Mouse (Mus musculus): Measurements from ENCODE around the gene U2af1.

U2af1 gene

DNA sequence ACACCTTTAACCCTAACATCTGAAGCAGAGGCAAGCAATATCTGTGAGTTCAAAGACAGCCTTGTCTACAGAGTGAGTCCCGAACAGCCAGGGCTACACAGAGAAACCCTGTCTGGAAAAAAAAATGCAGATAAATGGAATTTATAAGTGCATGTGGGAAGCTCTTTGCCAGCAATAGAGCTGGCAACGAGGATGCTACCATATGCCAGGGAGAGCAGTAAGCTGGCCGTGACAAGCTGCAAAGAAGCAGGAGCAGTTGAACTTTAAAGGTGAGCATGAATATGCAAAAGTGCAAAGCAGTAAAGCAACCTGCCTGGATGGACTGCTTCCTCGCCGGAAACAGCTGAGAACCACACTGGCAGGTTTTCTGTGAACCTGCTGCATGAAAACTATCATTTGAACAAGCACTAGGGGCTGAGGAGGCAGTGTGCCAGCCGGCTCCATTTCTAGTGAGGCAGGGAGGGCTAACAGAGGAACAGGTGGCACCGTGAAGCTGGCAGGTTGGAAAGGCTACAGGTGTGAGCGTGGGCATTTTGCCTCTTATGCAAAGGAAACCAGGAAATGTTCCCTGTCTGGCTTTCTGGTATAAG is 2.1 kb upstream of the U2af1 start:
- DNase-seq = peak; percentile 75

DNA sequence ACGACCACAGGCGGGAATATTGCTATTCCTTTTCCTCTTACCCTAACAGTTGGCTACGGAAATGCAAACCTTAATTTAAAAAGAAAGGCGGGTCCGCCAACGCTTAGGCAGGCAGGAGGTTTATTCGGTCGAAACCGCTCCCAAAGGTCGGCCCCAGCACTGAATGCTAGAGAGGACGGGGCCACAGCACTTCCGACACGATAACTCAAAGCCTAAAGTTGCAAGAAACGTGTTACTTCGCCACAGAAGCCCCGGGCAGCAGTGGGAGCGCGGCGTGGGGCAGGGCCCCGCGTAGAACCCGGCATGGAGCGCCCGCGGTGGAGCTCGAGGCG is 590 bp downstream of the U2af1 start:
- DNase-seq = no peak

DNA sequence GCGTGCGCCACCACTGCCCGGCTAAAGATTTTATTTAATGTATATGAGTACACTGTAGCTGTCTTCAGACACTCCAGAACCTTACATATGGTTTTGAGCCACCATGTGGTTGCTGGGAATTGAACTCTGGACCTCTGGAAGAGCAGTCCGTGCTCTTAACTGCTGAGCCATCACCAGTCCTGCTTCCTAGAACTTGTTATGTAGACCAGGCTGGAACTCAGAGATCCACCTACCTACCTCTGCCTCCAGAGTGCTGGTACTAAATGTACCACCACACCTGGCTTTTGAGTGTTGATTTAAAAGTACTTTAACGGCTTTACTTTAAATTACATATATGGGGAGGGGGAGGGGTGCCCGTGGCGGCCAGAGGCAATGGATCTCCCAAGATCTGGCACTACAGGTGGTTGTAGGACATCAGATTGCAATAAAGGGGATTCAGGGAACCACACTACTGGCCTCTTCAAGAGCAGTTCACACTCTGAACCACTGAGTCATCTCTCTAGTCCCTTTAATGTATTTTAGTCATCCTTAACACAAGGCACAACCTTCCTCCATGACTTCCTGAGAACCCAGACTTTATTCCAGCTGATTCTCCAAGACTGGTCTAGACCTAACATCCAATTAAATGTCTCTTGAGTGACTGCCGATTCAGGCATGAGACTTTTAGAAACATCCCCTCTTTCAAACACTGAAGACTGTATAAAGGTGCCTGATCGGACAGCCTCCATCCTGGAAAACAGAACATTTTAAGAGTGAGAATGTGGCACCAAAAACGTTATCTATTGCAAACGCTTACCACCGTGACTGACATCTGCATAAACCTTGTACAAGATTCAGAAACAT is 1.3 kb downstream of the U2af1 start:
- DNase-seq = no peak

DNA sequence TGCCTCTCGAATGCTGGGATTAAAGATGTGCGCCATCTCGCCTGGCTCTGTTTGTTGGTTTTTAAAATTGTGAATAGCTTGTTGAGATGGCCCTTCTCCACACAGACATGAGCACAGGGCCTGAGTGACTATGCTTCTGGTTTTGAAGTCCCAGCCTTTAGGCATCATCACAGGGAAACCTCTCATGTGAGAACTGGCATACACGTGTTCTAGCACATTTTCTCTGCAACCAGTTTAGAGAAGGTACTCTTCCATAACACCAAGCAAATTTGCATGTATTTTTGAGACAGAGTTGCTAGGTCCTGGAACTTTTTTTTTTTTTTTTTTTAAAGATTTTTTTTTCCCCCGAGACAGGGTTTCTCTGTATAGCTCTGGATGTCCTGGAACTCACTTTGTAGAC is 2.0 kb downstream of the U2af1 start:
- DNase-seq = no peak

DNA sequence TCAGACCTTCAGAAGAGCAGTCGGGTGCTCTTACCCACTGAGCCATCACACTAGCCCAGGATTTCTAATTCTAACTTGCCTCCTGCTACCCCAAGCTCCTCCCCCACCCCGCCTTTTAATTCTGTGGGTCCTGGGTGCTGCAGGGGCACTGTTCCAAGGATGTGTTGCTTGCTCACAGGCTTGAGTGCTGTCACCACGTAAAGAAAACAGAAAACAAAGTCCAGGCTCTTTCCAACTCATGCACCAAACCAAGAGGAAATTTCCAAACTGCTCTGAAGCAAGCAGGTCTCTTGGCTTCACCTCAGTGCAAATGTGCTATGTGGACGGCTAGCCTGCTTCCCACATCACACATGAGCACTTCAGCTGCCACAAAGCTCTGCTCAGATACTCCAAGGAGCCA is 3.3 kb downstream of the U2af1 start:
- no peak for DNase-seq

DNA sequence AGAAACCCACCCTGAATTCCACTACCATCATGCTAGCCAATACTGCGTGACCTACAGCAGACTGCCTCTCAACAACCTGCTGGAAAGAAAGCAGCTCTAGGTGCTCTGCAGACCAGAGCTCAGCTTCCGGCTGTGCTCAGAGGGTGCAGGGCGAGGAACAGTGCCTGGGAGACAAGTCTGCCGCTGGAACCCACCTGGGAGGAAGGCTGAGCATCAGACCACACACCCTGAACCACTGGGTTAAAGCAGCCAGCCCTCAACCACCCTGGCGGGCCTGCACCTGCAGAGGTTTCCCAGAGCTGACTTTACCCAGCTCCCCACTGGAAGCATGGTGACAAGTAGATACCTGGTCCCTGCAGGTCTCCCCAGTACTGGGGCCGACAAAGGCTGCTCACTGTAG is 5.4 kb downstream of the U2af1 start:
- no peak for DNase-seq

DNA sequence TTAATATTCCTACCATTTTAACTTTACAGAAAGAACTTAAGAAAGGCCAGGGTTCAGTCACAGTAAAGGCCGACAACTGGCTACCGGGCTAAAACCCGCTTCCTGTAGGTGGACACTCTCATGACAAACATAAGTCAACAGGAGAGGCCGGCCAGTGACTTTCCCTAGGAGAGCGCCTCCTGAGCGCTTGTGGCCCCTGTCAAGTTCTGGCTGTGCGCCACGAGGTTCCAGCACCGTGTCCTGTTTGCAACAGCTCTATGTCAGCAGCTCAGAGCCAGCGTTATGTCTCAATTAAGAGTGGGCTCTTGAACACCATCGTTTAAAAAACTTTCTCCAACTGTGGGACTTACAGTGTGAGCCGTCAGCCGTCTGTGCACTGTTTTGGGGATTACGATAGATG is 6.5 kb downstream of the U2af1 start:
- no peak for DNase-seq

DNA sequence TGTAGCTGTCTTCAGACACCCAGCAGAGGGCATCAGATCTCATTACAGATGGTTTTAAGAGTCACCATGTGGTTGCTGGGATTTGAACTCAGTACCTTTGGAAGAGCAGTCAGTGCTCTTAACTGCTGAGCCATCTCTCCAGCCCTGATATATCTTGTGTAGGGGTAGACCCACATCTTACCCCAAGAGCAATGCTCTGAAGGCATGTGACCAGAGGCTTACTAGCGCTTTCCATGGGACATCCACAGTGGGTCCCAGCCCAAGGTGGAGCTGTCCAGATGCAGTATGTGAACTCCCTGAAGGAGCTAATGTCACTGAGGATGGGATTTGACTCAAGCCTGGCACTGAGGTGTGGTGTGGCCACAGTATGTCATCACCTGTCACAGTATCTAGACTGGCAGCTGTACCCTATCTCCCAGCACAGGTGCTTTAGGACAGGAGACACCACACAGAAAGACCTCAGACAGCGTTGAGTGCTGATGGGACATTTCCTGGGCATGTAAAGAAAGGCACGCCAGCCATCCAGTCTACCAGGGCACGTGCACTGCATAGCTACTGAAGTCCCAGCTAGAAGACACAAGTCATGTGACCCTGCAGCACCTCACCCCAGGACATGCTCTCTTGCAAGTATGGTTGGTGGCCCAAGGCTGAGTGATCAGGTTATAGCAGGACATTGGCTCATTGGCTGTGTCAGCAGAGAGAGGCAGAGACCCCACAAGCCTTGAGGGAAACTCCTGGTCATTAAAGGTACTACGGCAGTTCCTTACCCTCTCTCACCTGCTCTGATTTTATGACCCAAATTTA is 12.3 kb downstream of the U2af1 start:
- no peak for DNase-seq

DNA sequence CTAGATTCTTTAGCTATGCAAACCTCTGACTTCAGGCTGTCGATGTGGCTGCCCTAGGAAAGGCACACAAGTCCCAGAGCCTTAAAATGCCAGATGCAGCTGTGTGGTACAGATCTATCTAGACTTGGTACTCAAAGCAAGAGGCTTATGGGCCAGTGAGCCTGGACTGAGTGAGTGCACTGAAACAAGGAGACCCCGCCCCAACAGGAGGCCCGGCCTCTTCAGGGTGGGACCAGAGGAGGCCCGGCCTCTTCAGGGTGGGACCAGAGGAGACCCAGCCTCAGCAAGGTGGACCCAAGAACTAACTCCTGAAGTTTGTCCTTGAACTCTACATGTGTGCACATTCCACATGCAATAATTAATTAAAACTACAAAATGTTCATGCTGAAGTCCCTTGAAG is 15.8 kb downstream of the U2af1 start:
- DNase-seq = no peak

DNA sequence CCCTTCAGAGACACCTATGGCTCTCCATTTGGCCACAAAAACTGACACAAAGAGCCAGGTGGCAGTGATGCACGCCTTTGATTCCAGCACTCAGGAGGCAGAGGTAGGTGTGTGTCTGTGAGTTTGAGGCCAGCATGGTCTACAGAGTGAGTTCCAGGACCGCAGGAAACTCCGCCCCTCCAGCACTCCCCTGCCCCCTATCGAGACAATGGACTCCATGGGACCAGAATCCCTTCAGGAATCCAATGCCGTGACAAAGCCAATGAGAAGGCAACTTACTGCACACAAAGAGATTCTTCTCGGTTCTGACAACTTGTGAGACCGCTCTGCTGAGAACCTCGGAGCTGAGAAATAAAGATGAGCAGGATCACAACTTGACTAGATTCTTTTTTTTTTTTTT is 16.4 kb downstream of the U2af1 start:
- DNase-seq = no peak

DNA sequence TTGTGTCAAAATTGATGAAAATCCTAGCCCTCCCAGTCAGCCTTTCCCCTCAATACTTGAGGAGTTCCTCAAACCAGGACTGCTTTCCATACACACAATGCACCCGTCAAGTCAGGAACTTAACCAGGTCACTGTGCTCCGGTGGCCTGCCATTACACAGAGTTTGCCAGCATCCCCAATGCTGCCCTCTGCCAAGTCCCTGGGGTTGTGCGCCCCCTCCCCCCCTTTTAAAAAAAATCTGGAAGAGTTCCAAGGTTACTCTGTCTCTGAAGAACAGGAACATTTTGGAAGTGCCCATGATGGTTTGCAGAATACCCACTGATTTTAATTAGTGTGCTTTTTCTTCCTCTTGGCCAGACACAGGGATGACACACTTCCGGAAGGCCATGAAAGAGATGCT is 19.0 kb downstream of the U2af1 start:
- no peak for DNase-seq

DNA sequence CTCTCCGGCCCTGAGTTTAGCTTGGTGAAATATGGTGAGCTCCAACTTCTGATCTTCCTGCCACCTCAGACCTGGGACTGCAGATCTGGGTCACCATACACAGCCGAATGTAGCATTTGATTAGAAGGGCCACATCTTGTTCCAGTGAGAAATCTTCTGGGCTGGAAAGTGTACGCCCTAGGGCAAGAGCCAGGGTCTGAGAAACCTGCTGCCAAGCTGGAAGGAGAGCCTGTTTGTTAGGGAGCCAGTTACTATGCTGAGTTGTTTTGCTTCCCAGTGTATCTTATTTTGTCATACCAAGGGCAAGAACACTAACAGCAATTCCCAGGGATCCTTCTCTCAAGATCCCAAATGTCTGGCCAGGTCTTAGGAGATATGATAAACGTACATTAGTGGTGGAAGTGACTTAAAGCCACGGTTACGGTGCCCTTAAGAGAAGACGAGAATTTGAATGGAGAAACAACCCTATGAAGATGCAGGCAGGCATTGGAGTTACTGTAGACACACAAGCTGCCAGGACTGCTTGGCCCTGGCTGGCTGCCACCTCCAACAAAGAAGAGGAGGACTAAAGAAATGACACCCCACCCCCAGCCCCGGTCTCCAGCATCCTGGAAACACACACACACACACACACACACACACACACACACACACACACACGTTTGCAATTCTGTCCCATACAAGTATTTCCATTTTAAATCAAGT is 20.7 kb downstream of the U2af1 start:
- DNase-seq = peak; percentile 78

DNA sequence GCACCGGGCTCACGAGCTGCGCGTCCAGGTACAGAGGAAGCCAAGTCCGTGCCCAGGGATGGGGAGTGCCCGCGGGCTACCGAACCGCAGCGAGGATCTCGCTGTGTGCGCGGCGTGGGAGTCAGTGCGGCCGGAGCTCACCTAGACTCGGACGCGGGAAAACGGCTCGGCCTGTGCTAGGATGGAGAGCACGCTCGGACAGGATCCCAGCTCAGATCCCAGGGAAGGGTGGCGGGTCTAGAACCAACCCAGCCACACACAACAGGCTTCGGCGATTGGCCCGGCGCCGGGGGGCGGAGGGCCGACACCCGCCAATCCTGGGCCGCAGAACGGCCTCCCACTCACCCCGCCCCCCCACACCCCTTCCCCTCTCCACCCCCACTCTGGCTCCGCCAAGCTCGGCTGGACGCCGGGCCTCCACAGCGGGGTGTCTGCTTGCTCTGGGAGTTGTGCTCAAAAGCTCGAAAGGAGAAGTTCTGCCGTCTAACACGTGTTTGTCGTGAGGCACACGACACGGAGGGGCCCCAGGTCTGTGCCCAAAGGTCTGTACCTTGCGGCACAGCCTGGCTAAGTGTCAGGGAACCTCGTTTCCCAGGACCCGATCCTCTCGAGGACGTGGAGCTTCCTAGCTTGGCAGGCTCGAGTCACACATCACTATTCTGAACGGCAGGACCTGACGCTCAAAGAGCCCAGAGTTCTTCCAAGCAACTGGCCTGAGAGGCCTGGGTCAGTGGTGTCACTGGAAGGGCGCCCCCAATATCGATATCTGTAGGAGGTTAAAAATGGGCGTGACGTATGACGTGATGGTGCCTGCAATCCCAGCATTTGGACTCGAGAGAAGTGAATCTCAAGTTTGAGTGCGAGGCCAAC is 21.5 kb downstream of the U2af1 start, which contains the start of gene Cbs:
Gene Cbs (minus strand): TSS at position 297 of the 870 bp plus-strand sequence.
- peak; percentile 73 for DNase-seq

DNA sequence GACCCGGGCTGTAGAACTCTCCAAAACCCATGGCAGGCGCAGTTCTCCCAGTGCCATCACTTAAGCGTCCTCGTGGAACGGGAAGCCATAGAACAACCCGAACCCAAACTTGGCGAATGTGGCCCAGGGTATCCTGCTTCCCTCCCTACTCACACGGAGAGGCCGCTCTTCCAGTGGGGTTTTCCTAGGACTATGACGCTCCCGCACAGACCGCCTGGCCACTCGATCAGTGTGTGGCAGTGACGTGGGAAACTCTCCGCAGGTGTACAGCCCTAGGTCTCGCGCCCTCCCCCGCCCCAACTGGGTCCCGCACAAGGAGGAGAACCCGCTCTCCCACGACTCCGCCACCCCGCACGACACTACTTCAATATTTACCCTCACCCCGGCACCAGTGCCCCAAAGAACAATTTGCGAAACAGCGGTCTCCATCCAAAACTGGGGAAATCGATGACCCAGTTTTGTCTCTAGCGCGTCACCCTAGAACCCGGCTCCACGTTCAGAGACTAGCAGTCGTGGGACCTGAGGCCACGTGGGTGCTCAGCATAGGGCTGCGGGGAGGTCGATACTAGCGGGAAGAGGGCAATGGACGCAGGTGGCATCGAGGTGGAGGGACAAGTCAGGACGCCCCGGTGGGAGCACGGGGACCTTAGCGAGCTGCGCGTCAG is 22.3 kb downstream of the U2af1 start:
- no peak for DNase-seq

DNA sequence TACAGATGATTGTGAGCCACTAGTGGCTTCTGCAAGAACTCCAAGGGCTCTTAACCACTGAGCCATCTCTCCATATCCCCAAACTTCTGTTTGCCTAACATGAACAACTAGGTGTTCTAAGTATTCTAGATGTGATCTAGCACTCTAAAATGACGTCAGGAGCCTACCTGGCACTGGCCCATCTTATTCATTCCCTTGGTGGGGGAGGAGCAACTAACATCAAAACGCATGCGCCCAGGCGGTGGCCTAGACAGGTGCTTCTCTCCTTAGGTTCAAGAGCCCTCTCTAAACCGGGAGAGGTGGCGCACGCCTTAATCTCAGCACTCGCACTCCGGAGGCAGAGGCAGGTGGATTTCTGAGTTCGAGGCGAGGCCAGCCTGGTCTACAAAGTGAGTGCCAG is 22.9 kb downstream of the U2af1 start:
- no peak for DNase-seq

DNA sequence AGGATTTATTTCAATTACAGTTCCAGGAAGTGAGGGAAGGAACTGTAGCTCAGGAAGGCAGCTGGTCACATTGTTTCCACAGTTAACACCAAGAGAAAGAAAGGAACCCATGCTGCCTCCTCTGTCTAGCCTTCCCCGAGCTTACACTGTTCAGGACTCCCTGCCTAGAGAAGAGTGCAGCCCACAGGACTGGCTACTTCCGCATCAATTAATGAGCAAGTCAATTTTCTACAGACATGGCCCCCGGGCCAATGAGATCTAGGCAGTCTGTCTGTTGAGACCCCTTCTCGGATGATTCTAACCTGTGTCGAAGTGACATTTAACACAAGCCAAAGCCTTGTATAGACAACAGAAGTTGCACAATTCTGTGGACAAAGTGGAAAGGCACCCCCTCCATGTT is 23.8 kb downstream of the U2af1 start:
- no peak for DNase-seq

DNA sequence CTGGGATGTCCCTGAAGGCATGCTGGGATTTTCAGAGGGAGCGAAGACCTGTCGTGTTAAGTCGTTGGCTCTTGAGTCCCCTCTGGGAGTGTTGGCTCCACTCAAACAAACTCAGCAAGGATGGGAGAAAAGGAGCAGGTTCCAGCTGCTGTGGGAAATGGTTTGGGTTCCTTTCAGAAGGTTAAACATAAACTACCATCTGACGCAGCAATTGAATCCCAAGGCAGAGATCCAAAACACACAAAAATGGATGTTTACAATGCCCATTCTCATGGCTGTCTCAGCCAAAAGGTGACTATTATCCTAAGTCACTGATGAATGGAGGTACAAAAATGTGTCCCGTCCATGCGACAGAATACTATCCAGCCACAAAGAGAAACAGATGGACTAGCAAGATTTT is 25.7 kb downstream of the U2af1 start:
- no peak for DNase-seq

DNA sequence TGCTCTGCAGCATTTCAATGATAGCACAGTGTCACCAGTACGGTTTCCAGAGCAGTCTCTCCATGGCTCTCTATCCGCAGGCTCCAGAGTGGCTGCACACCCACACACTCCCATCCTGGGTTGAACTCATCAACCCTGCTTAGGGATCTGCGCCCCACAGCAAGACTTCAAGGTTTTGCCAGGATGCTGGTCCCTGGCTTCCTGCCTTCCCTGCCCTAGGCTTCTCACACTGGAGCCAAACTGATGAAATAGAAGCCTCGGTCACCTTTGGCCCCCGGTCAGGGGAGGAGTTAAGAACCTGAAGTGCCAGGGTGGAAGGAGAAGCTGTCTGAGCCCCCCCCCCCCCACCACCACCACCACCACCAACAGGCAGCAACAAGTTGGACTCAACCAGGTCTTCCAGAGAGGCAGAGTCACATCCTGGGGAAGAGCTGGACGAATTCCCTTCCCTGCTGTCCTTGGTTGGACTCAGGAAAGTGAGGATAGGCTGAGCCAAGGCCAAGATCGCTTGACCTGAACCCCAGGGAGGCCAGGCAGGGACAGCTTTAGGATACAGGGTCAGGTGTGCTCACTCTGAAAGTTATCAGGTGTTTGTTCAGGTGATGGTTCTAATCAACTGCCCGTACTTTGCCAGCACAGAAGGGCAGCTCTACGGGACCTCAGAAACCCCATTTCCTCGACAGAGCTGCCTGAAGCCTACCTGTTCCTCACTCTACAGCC is 27.5 kb downstream of the U2af1 start:
- no peak for DNase-seq

DNA sequence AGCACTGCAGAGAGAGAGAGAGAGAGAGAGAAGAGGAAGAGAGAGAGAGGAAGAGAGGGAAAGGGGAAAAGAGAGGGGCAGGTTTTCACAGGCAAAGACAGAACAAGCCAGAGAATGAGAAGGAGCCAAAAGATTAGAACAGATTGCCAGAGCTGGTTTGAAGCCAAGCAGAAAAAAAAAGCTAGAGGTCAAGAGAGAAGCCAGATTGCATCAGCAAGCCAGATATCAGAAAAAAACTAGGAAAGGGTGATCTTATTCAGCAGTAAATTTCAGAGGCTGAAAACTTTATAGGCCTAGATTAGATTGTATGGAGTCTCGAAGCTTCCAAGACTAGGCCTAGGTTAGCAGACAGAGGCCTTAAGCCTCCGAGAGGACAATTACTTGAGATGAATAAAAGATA is 30.7 kb downstream of the U2af1 start:
- no peak for DNase-seq

DNA sequence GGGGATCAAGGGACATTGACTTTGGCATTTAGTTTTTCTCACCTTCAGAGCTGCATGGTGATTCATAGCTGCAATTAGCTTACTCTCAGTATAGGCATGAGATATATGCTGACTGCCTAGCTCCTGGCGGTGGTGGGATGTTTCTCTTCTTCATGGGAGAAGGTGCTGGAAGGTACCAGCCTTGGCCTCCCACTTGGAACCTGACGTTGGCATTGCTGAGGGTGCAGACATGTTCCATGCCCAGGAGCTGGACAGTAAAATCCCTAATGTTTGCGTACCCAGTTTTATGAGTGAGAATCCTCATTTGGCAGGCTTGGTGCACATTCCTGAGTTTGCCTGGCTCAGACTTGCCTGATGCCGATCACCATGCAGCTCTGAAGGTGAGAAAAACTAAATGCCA is 35.6 kb downstream of the U2af1 start:
- no peak for DNase-seq
